Mouse (Mus musculus) heart, postnatal 36 days (tissue): ENCODE measurements around the gene Dppa1. TPM values are rescaled to one million over a fixed set of nuclear protein-coding genes. Genes with fewer than 3 reads are reported as not detected.

Source experiments
- DNase-seq, 2 experiments: peaks; one replicate each; pipeline ENCODE4 v3.0.0; 2021 to 2022
- intact Hi-C: fragments of 180-260 bp; cut with DNase I; formaldehyde crosslinking; loops from one replicate; pipeline ENCODE4 v1.15.1; 2025
- total RNA-seq, 2 experiments: library from RNA; stranded (reverse); gene quantifications; 2 replicates each; pipeline ENCODE4 v1.2.3; 2021

Gene Dppa1
- total RNA-seq, 2 experiments from 2014 or later: not detected

- intact Hi-C loops: no loop called here
- no peak for DNase-seq
Measured at GRCm38 (mm10) chr11:46561096-46561495, 68.0 kb downstream of the Dppa1 start.

Other genes with a start within 250 kb of the Dppa1 start
- gene Itk, start 239.7 kb downstream of the Dppa1 start, total RNA-seq: under 1 TPM; 0.16 to 0.31 TPM
- gene Fam71b, start 232.7 kb downstream of the Dppa1 start, total RNA-seq: not detected
- 10 to 100 TPM; 14.7 to 15.4 TPM for gene Med7, start 192.3 kb downstream of the Dppa1 start, total RNA-seq
- gene Havcr2, start 174.3 kb downstream of the Dppa1 start, total RNA-seq: under 1 TPM; 0.28 to 0.57 TPM
- gene Gm12169, start 105.0 kb downstream of the Dppa1 start, total RNA-seq: not detected
- gene BC053393, start 57.7 kb downstream of the Dppa1 start, total RNA-seq: not detected
- gene Timd2, start 77.8 kb upstream of the Dppa1 start, total RNA-seq: not detected
- gene Havcr1, start 105.8 kb upstream of the Dppa1 start, total RNA-seq: not detected
- gene Timd4, start 181.5 kb upstream of the Dppa1 start, total RNA-seq: 1 to 10 TPM; 1.5 to 1.6 TPM